Comparison of ENCODE assay signal across 9 mouse cellular contexts in genomic region chr3:61268453-61269335, GRCm38 (mm10).
A peak's percentile ranks its signal among the peaks of the same experiment; 100 is the strongest.
DNase-seq lines count a peak whose midpoint lies in the region; ATAC-seq and TF ChIP-seq lines count a peak whose summit lies in the region.
"Had no signal": no experiment of that assay in that cellular context is flagged by ENCODE, and none has a peak within 500 bp of the region (broad histone marks: within the 10 kb centered on the region; RNA-seq: fewer than 3 reads in every experiment).

No protein-coding gene starts in this region.

- DNase-seq in Patski (ENCODE audit: low read depth, low spot score), result peak; percentile 63
- DNase-seq in heart, postnatal 0 days (ENCODE audit: low spot score), result peak; percentile 39
- DNase-seq in layer of hippocampus, postnatal 25 days (ENCODE audit: extremely low spot score in 1 of 2, low spot score in 1 of 2), result peak; percentile 52 to 72
- peak; percentile 47 for DNase-seq in mesoderm, embryonic 11.5 days (ENCODE audit: low read depth, low spot score)
- DNase-seq in thymus, postnatal 25 days, result peak; percentile 11

- H3K36me3 ChIP-seq in intestine, postnatal 0 days (ENCODE audit: control insufficient read depth, insufficient read depth), result no peaks in the 10 kb centered on the region
- no peaks in the 10 kb centered on the region for H3K36me3 ChIP-seq in intestine, embryonic 15.5 days
- H3K36me3 ChIP-seq in heart, postnatal 0 days (replicated peaks; ENCODE audit: control insufficient read depth, insufficient read depth, low read length), result no peaks in the 10 kb centered on the region
- H3K36me3 ChIP-seq: neural tube, embryonic 13.5 days had no signal

- H3K9me3 ChIP-seq in intestine, postnatal 0 days (ENCODE audit: control insufficient read depth), result no peaks in the 10 kb centered on the region
- no peaks in the 10 kb centered on the region for H3K9me3 ChIP-seq in intestine, embryonic 15.5 days
- no peaks in the 10 kb centered on the region for H3K9me3 ChIP-seq in heart, postnatal 0 days (replicated peaks; ENCODE audit: control insufficient read depth, low read length)
- H3K9me3 ChIP-seq: neural tube, embryonic 13.5 days had no signal

- no peak for TF ChIP-seq POLR2A in cortical plate, adult 2 months (IDR thresholded peaks at IDR 0.05; ENCODE audit: extremely low read depth, insufficient read depth, low read length)

- WGBS in intestine, postnatal 0 days, result 72% methylated on average over 5 of the region's 5 CpGs
- WGBS in intestine, embryonic 15.5 days, result 68% methylated on average over 5 of the region's 5 CpGs
- 46% methylated on average over 5 of the region's 5 CpGs for WGBS in heart, postnatal 0 days

- ATAC-seq in intestine, postnatal 0 days, result no peak
- no peak for ATAC-seq in intestine, embryonic 15.5 days
- ATAC-seq in Patski, result peak; percentile 98
- no peak for ATAC-seq in heart, postnatal 0 days (ENCODE audit: insufficient read depth, low read depth)

- no peaks in the 10 kb centered on the region for H3K4me1 ChIP-seq in intestine, postnatal 0 days (replicated peaks; ENCODE audit: control insufficient read depth, insufficient read depth, low read length)
- H3K4me1 ChIP-seq in intestine, embryonic 15.5 days (replicated peaks), result no peaks in the 10 kb centered on the region
- no peaks in the 10 kb centered on the region; the same call in 1 of the 2 replicates for H3K4me1 ChIP-seq in cortical plate, adult 2 months (ENCODE audit: control insufficient read depth, insufficient read depth, low read length)
- H3K4me1 ChIP-seq in heart, postnatal 0 days (ENCODE audit: control insufficient read depth, insufficient read depth), result no peaks in the 10 kb centered on the region
- H3K4me1 ChIP-seq: neural tube, embryonic 13.5 days had no signal

- no peak overlapping the region for H3K27ac ChIP-seq in intestine, postnatal 0 days (ENCODE audit: low read depth, low read length)
- no peak overlapping the region for H3K27ac ChIP-seq in intestine, embryonic 15.5 days
- H3K27ac ChIP-seq in cortical plate, adult 2 months (ENCODE audit: insufficient read depth, low read length), result no peak overlapping the region
- H3K27ac ChIP-seq in heart, postnatal 0 days (ENCODE audit: low read depth), result no peak overlapping the region
- H3K27ac ChIP-seq: neural tube, embryonic 13.5 days had no signal

- H3K27me3 ChIP-seq in intestine, postnatal 0 days (replicated peaks; ENCODE audit: control insufficient read depth, insufficient read depth, low read length), result no peaks in the 10 kb centered on the region
- no peaks in the 10 kb centered on the region for H3K27me3 ChIP-seq in intestine, embryonic 15.5 days (replicated peaks)
- H3K27me3 ChIP-seq in Patski, result peaks cover 5% of the 10 kb centered on the region
- H3K27me3 ChIP-seq in heart, postnatal 0 days (ENCODE audit: control insufficient read depth, insufficient read depth, low read length), result no peaks in the 10 kb centered on the region
- H3K27me3 ChIP-seq: neural tube, embryonic 13.5 days had no signal

- no peak overlapping the region for H3K4me3 ChIP-seq in intestine, postnatal 0 days (ENCODE audit: low read depth, low read length)
- H3K4me3 ChIP-seq in intestine, embryonic 15.5 days (replicated peaks), result no peak overlapping the region
- no peak overlapping the region for H3K4me3 ChIP-seq in cortical plate, adult 2 months (ENCODE audit: insufficient read depth, low read length)
- no peak overlapping the region for H3K4me3 ChIP-seq in heart, postnatal 0 days (ENCODE audit: low read depth, low read length)
- H3K4me3 ChIP-seq: neural tube, embryonic 13.5 days had no signal

- in situ Hi-C loops in Patski (cut with MboI; ENCODE audit: low pct_unique_long_range_greater_than_20kb), result no loop called here

- CTCF ChIA-PET in Patski (lab: Charles Lee), result interaction anchor here (0.8 to 2.9 kb wide), 22 partner anchors 9 to 1190 kb away, joined by 3 to 15 read pairs (median 4); partner anchors contain the start of gene Rap2b

- no peak overlapping the region for H3K9ac ChIP-seq in intestine, postnatal 0 days (ENCODE audit: low read depth, low read length)
- no peak overlapping the region for H3K9ac ChIP-seq in intestine, embryonic 15.5 days
- no peak overlapping the region for H3K9ac ChIP-seq in heart, postnatal 0 days (replicated peaks; ENCODE audit: low read depth, low read length)
- H3K9ac ChIP-seq: neural tube, embryonic 13.5 days had no signal

- no peak for TF ChIP-seq EP300 in heart, postnatal 0 days (IDR thresholded peaks at IDR 0.05; ENCODE audit: low read depth)

- POLR2A ChIA-PET in Patski (lab: Charles Lee), result interaction anchor here (0.7 to 1.2 kb wide), 3 partner anchors 9 to 95 kb away, joined by 3 read pairs; no protein-coding TSS in a partner anchor

- H3K4me2 ChIP-seq in intestine, postnatal 0 days (replicated peaks; ENCODE audit: low read depth), result no peak overlapping the region
- no peak overlapping the region for H3K4me2 ChIP-seq in intestine, embryonic 15.5 days (replicated peaks)
- no peak overlapping the region for H3K4me2 ChIP-seq in heart, postnatal 0 days (ENCODE audit: low read depth, low read length)
- H3K4me2 ChIP-seq: neural tube, embryonic 13.5 days had no signal

- TF ChIP-seq CTCF in intestine, postnatal 0 days (IDR thresholded peaks at IDR 0.05; ENCODE audit: low read depth), result peak; percentile 77
- peak; percentile 74 for TF ChIP-seq CTCF in Patski (IDR thresholded peaks at IDR 0.05)
- TF ChIP-seq CTCF in cortical plate, adult 2 months (IDR thresholded peaks at IDR 0.05; ENCODE audit: extremely low read depth, insufficient read depth, low read length), result 0 out of 2 replicates have a peak, but pooled peaks have one; percentile 15
- peak; percentile 69 for TF ChIP-seq CTCF in heart, postnatal 0 days (IDR thresholded peaks at IDR 0.05; ENCODE audit: low read depth)

Comparison
In these comparisons a context has a peak if more than half of its experiments do, and no peak if none do; other contexts are left out.
1. CTCF ChIP-seq: peak in every context shown above with its lines; median percentile 77 in intestine, postnatal 0 days; 74 in Patski; 69 in heart, postnatal 0 days; 15 in cortical plate, adult 2 months.
2. DNase-seq: peak in every context shown above with its lines; median percentile 63 in Patski; 62 in layer of hippocampus, postnatal 25 days; 47 in mesoderm, embryonic 11.5 days; 39 in heart, postnatal 0 days; 11 in thymus, postnatal 25 days.